13 mouse cellular contexts compared by ENCODE assay signal in genomic region chr3:17795271-17796260, GRCm38 (mm10).
DNase-seq lines count a peak whose midpoint lies in the region; ATAC-seq and TF ChIP-seq lines count a peak whose summit lies in the region.
"Had no signal": no experiment of that assay in that cellular context is flagged by ENCODE, and none has a peak within 500 bp of the region (broad histone marks: within the 10 kb centered on the region; RNA-seq: fewer than 3 reads in every experiment).

No protein-coding gene starts in this region.

- H3K4me1 ChIP-seq in forebrain, embryonic 16.5 days (replicated peaks; ENCODE audit: control insufficient read depth, insufficient read depth, low read length) = peaks cover 14% of the 10 kb centered on the region
- no peaks in the 10 kb centered on the region for H3K4me1 ChIP-seq in midbrain, embryonic 14.5 days (ENCODE audit: control insufficient read depth, insufficient read depth, low read length)
- H3K4me1 ChIP-seq in kidney, embryonic 14.5 days (ENCODE audit: control insufficient read depth, insufficient read depth, low read length) = 0 out of 2 replicates have a peak, but pooled peaks cover 5% of the 10 kb centered on the region

- 31% methylated on average over 24 of the region's 24 CpGs for WGBS in forebrain, embryonic 16.5 days
- WGBS in midbrain, embryonic 14.5 days = 6% methylated on average over 24 of the region's 24 CpGs
- 2% methylated on average over 24 of the region's 24 CpGs for WGBS in kidney, embryonic 14.5 days

- DNase-seq in R1 (ENCODE audit: low read depth, low spot score) = peak; percentile 8
- peak; percentile 73 for DNase-seq in brain, embryonic 14.5 days (ENCODE audit: low read depth)
- peak; percentile 67 for DNase-seq in midbrain, embryonic 14.5 days
- no peak for DNase-seq in urinary bladder, postnatal 10 days (ENCODE audit: low spot score)
- no peak for DNase-seq in gastrocnemius, postnatal 25 days
- DNase-seq: adrenal gland, postnatal 25 days; kidney, adult 11 months; lung, adult 2 months had no signal

- H3K9me3 ChIP-seq in forebrain, embryonic 16.5 days (ENCODE audit: control insufficient read depth, low read length) = no peaks in the 10 kb centered on the region
- H3K9me3 ChIP-seq in midbrain, embryonic 14.5 days (ENCODE audit: control insufficient read depth, low read length) = no peaks in the 10 kb centered on the region
- no peaks in the 10 kb centered on the region for H3K9me3 ChIP-seq in kidney, embryonic 14.5 days (ENCODE audit: control insufficient read depth, low read length)
- H3K9me3 ChIP-seq: embryonic facial prominence, embryonic 15.5 days had no signal

- H3K36me3 ChIP-seq in forebrain, embryonic 16.5 days (ENCODE audit: control insufficient read depth, insufficient read depth) = no peaks in the 10 kb centered on the region
- peaks cover 33% of the 10 kb centered on the region for H3K36me3 ChIP-seq in midbrain, embryonic 14.5 days (ENCODE audit: control insufficient read depth, insufficient read depth, low read length)
- H3K36me3 ChIP-seq in kidney, embryonic 14.5 days (ENCODE audit: control insufficient read depth, insufficient read depth, low read length) = no peaks in the 10 kb centered on the region
- H3K36me3 ChIP-seq: embryonic facial prominence, embryonic 15.5 days; G1E had no signal

- no peak for ATAC-seq in forebrain, embryonic 16.5 days
- no peak for ATAC-seq in midbrain, embryonic 14.5 days (ENCODE audit: low FRiP score, low TSS enrichment)
- no peak for ATAC-seq in kidney, embryonic 14.5 days (ENCODE audit: low FRiP score, low TSS enrichment)

- peak overlapping the region; percentile 81 for H3K4me2 ChIP-seq in forebrain, embryonic 16.5 days (ENCODE audit: low read length)
- H3K4me2 ChIP-seq in midbrain, embryonic 14.5 days (ENCODE audit: low read length) = peak overlapping the region; percentile 97
- H3K4me2 ChIP-seq in kidney, embryonic 14.5 days (replicated peaks; ENCODE audit: low read depth, low read length) = no peak overlapping the region

- H3K4me3 ChIP-seq in forebrain, embryonic 16.5 days (replicated peaks; ENCODE audit: low read length) = peak overlapping the region; percentile 72
- peak overlapping the region; percentile 94 for H3K4me3 ChIP-seq in midbrain, embryonic 14.5 days (replicated peaks; ENCODE audit: low read depth, low read length)
- no peak overlapping the region for H3K4me3 ChIP-seq in kidney, embryonic 14.5 days (ENCODE audit: low read length)
- H3K4me3 ChIP-seq: myocyte had no signal

- TF ChIP-seq POLR2A in brain, embryonic 14.5 days (IDR thresholded peaks at IDR 0.05; ENCODE audit: borderline replicate concordance, extremely low read depth, insufficient read depth, insufficient read length, poor library complexity, severe bottlenecking) = no peak

- TF ChIP-seq CTCF in brain, embryonic 14.5 days (IDR thresholded peaks at IDR 0.05; ENCODE audit: borderline replicate concordance, extremely low read depth, insufficient read depth, insufficient read length) = no peak

- no peaks in the 10 kb centered on the region for H3K27me3 ChIP-seq in forebrain, embryonic 16.5 days (replicated peaks; ENCODE audit: control insufficient read depth, insufficient read depth, low read length)
- no peaks in the 10 kb centered on the region for H3K27me3 ChIP-seq in midbrain, embryonic 14.5 days (ENCODE audit: control insufficient read depth, insufficient read depth, low read length)
- H3K27me3 ChIP-seq in kidney, embryonic 14.5 days (ENCODE audit: control insufficient read depth, insufficient read depth, low read length) = peaks cover 72% of the 10 kb centered on the region

- H3K27ac ChIP-seq in forebrain, embryonic 16.5 days (ENCODE audit: low read length) = peak overlapping the region; percentile 98
- peak overlapping the region; percentile 100 for H3K27ac ChIP-seq in midbrain, embryonic 14.5 days (replicated peaks; ENCODE audit: low read depth, low read length)
- H3K27ac ChIP-seq in kidney, embryonic 14.5 days (ENCODE audit: low read depth, low read length) = no peak overlapping the region
- H3K27ac ChIP-seq: embryonic facial prominence, embryonic 15.5 days had no signal

- peak overlapping the region; percentile 86 for H3K9ac ChIP-seq in forebrain, embryonic 16.5 days (replicated peaks; ENCODE audit: low read depth, low read length)
- H3K9ac ChIP-seq in midbrain, embryonic 14.5 days (replicated peaks; ENCODE audit: low read length) = peak overlapping the region; percentile 100
- no peak overlapping the region for H3K9ac ChIP-seq in kidney, embryonic 14.5 days (ENCODE audit: low read depth, low read length)
- H3K9ac ChIP-seq: embryonic facial prominence, embryonic 15.5 days had no signal

Comparison
In these comparisons a context has a peak if more than half of its experiments do, and no peak if none do; other contexts are left out.
1. DNase-seq: peak in R1 (single experiment), brain, embryonic 14.5 days (single experiment) and midbrain, embryonic 14.5 days (single experiment); none in urinary bladder, postnatal 10 days (single experiment) and gastrocnemius, postnatal 25 days (single experiment).